Mouse (Mus musculus) hindbrain, embryonic 14.5 days (tissue): Measurements from ENCODE around the gene Tmem56. TPM values are rescaled to one million over a fixed set of nuclear protein-coding genes. Genes with fewer than 3 reads are reported as not detected.
A peak's percentile ranks its signal among the peaks of the same experiment; 100 is the strongest.

Experiments
- ATAC-seq: fragments of 200-750 bp; cut with Nextera tagmentation; 2 replicates; pipeline ENCODE4 v1.8.0; 2017; ENCODE audit warnings: moderate number of reproducible peaks, mild to moderate bottlenecking, moderate TSS enrichment, moderate library complexity; ENCODE audit not compliant: low FRiP score
- DNase-seq: peaks from one replicate; pipeline ENCODE4 v3.0.0-alpha.2; 2015; ENCODE audit warnings: low spot score
- H3K27ac ChIP-seq: fragments of 300-500 bp; sonication (generic); 2 replicates; pipeline ENCODE4 v1.5.1; 2014; ENCODE audit warnings: mild to moderate bottlenecking, moderate library complexity
- H3K27me3 ChIP-seq: fragments of 300-500 bp; sonication (generic); 2 replicates; pipeline ENCODE4 v1.6.1; 2014; ENCODE audit warnings: mild to moderate bottlenecking, low read length, mixed read lengths; ENCODE audit not compliant: control insufficient read depth, insufficient read depth
- H3K36me3 ChIP-seq: fragments of 300-500 bp; sonication (generic); replicated peaks from 2 replicates; pipeline ENCODE4 v1.6.1; 2014; ENCODE audit not compliant: control insufficient read depth, insufficient read depth
- H3K4me1 ChIP-seq: fragments of 300-500 bp; sonication (generic); replicated peaks from 2 replicates; pipeline ENCODE4 v1.6.1; 2014; ENCODE audit warnings: antibody characterized with exemption, low read length, mixed read lengths; ENCODE audit not compliant: control insufficient read depth, insufficient read depth
- H3K4me2 ChIP-seq: fragments of 300-500 bp; sonication (generic); replicated peaks from 2 replicates; pipeline ENCODE4 v1.6.1; 2014; ENCODE audit warnings: mild to moderate bottlenecking, moderate library complexity
- H3K4me3 ChIP-seq: fragments of 300-500 bp; sonication (generic); replicated peaks from 2 replicates; pipeline ENCODE4 v1.5.1; 2014; ENCODE audit warnings: mild to moderate bottlenecking, low read length
- H3K9ac ChIP-seq: fragments of 300-500 bp; sonication (generic); 2 replicates; pipeline ENCODE4 v1.6.1; 2014
- H3K9me3 ChIP-seq: fragments of 300-500 bp; sonication (generic); 2 replicates; pipeline ENCODE4 v1.6.1; 2016; ENCODE audit warnings: low read length; ENCODE audit not compliant: control insufficient read depth
- WGBS: fragments of 180-500 bp; shearing (Covaris S2); extraction: QIAGEN DNeasy Blood & Tissue Kit; methylation state at CpG from one replicate; pipeline ENCODE4 v1.1.7; 2014; 5-methylcytosine and 5-hydroxymethylcytosine counted together
- polyA plus RNA-seq: library from polyadenylated mRNA; unstranded; fragments of >200 nt; fragmentation: Nextera tagmentation; extraction: Ambion mirVana; gene quantifications from 2 replicates; pipeline ENCODE4 v1.2.1, GENCODE M21; 2014

The Tmem56 gene
- polyA plus RNA-seq, 1 experiment from 2014 or later: 4.3 TPM

DNA sequence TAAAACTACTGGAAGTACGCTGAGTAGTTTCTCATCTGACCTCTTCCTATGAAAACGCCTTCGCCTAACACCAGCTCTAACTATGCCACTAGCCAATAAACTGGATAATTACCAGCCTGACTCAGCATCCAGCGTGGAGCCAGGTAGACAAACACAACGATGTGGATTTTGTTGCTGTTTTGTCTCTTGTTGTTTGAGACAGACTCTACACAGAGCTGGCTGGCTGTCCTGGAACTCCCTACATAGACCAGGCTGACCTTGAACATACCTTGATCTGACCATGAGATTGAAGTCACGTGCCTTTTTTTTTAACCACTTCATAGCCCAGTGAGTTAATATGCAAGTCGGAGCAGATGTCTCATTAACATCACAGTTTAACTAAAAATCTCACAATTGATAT is 27.4 kb downstream of the Tmem56 start:
- DNase-seq: no peak
- Histone ChIP-seq H3K36me3 (no peaks in the 10 kb centered on the region), H3K27ac (no peak overlapping the region), H3K4me2 (no peak overlapping the region), H3K9me3 (no peaks in the 10 kb centered on the region), H3K4me1 (no peaks in the 10 kb centered on the region), H3K9ac (no peak overlapping the region), H3K27me3 (peaks cover 8% of the 10 kb centered on the region), H3K4me3 (no peak overlapping the region)
- 93% methylated on average over 7 of the region's 7 CpGs for WGBS
- ATAC-seq: no peak

DNA sequence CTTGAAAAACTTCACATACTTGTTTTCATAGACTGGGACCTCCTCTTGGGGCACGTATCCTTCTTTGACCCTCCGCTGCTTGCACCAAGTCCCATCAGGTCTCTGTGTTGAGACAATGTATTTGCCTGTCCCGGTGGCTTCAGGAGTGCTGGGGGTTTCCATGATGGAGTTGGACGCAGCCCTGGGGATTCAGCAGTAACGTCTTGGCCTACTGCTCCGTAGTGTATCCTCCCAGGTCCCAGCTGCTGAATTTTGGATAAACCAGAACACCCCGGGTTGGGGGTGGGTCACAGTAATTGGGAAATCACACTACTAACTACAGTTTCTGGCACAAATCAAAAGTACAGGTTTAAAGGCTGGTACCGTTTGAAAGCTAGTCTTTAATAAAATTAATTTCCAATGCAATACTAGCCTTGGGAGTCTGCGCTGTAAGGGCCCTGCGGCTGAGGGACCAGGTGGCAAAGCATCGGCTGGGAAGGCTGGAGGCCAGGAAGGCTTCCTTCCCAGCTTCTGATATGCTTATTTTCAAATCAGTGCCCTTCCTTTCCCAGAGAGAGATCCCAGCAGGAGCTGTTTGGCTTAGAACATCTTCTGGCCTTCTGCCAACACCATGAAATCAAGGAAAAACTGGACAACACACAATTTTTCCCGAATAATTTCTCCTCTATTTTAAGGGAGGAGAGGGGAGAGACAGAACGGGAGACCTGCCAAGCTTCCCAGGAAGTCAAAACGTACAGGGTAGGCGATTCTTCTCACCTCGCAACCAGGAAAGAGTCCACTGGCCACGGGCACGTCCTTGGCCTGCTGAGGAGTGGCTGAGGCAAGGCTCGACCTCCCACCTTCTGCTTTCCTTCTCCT is 32.1 kb downstream of the Tmem56 start:
- Histone ChIP-seq H3K27ac (no peak overlapping the region), H3K9me3 (no peaks in the 10 kb centered on the region), H3K9ac (no peak overlapping the region), H3K27me3 (no peaks in the 10 kb centered on the region), H3K4me3 (no peak overlapping the region), H3K4me2 (no peak overlapping the region), H3K36me3 (no peaks in the 10 kb centered on the region), H3K4me1 (no peaks in the 10 kb centered on the region)
- no peak for ATAC-seq
- WGBS: 64% methylated on average over 19 of the region's 19 CpGs
- peak; percentile 38 for DNase-seq

DNA sequence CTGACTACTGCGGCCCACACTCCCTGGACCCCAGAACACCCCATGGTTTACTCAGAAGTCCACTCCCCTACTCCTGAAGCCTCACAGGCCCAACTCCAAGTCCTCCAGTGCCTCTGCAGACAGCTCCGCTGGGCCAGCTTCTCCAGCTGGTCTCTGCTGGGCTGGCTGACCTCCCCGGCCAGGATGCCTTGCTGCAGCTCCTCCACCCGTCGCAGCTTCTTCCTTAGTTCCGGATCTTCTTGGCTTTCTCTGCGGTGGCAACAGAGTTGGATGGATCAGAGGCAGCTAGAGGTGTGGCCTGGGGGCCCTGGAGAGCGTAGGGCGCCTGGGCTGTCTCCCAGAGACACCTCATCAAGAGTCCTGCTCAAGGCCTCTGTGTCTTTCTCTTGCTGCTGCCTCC is 32.9 kb downstream of the Tmem56 start:
- H3K4me3 ChIP-seq: no peak overlapping the region
- ATAC-seq (no peak), DNase-seq (no peak)
- H3K27ac ChIP-seq: no peak overlapping the region
- H3K4me2 ChIP-seq: no peak overlapping the region
- H3K4me1 ChIP-seq: no peaks in the 10 kb centered on the region
- 90% methylated on average over 9 of the region's 9 CpGs for WGBS
- no peaks in the 10 kb centered on the region for H3K27me3 ChIP-seq
- H3K9me3 ChIP-seq: no peaks in the 10 kb centered on the region
- H3K9ac ChIP-seq: no peak overlapping the region
- no peaks in the 10 kb centered on the region for H3K36me3 ChIP-seq

DNA sequence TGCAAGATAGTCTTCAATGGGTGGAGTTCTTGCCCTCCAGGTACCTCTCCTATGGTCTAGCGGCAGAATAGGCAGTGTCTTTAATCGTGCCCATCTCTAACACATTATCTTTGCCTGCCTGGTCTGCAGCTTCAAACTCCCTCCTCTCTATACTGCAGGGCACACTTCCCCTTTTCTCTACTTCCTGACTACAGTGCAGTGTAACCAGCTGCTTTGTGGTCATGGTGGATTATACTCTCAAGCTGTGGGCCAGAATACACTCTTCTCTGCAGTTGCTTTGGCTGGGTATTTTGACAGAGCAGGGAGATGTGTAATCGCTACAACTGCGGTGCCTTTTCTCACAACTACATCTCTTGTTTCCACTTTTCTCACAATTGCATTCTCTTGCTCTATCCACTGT is 40.0 kb downstream of the Tmem56 start:
- Histone ChIP-seq H3K36me3 (no peaks in the 10 kb centered on the region), H3K27ac (no peak overlapping the region), H3K4me2 (no peak overlapping the region), H3K9me3 (no peaks in the 10 kb centered on the region), H3K4me3 (no peak overlapping the region), H3K9ac (no peak overlapping the region), H3K4me1 (peaks cover 3% of the 10 kb centered on the region; the same call in 1 of the 2 replicates), H3K27me3 (no peaks in the 10 kb centered on the region)
- WGBS: 84% methylated on average over 4 of the region's 4 CpGs
- no peak for DNase-seq
- no peak for ATAC-seq

DNA sequence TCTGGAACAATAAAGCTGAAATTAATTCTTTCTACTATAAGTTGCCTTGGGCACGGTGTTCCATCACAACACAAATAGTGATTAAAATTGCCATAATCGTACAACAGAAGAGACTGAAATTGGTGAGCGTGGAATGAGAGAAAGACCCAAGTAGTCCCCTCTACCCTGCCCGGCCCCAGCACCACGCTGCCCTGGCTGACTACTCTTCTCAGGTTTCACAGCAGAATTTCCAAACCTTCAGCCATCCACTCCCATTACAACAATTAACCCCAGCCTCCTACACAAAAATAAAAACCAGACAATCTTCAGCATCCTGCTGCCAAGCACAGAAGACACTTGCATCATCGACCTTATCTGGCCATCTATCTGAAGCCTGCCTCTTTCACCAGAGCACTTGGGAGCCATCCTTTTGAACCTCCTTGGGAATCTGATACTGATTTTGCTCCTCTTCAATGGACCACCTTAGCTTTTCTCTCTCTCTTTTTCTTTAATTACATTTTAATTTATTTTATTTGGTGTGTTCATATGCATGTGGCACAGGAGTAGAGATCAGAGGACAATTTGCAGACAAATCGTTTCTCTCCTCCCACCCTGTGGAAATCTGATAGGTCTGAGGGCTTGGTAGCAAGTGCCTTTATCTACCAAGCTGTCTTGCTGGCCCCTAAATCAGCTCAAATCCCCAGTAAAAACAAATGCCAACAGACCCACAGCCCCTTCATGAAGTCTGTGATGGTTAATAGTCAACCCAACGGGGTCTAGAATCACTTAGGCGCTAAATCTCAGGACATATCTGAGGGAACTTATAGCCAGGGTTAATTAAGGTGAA is 40.6 kb downstream of the Tmem56 start:
- H3K4me1 ChIP-seq: peaks cover 3% of the 10 kb centered on the region; the same call in 1 of the 2 replicates
- no peak for ATAC-seq
- DNase-seq: no peak
- WGBS: 74% methylated on average over 9 of the region's 9 CpGs
- H3K4me2 ChIP-seq: no peak overlapping the region
- H3K27me3 ChIP-seq: no peaks in the 10 kb centered on the region
- H3K27ac ChIP-seq: no peak overlapping the region
- no peaks in the 10 kb centered on the region for H3K36me3 ChIP-seq
- no peak overlapping the region for H3K9ac ChIP-seq
- no peak overlapping the region for H3K4me3 ChIP-seq
- H3K9me3 ChIP-seq: no peaks in the 10 kb centered on the region

DNA sequence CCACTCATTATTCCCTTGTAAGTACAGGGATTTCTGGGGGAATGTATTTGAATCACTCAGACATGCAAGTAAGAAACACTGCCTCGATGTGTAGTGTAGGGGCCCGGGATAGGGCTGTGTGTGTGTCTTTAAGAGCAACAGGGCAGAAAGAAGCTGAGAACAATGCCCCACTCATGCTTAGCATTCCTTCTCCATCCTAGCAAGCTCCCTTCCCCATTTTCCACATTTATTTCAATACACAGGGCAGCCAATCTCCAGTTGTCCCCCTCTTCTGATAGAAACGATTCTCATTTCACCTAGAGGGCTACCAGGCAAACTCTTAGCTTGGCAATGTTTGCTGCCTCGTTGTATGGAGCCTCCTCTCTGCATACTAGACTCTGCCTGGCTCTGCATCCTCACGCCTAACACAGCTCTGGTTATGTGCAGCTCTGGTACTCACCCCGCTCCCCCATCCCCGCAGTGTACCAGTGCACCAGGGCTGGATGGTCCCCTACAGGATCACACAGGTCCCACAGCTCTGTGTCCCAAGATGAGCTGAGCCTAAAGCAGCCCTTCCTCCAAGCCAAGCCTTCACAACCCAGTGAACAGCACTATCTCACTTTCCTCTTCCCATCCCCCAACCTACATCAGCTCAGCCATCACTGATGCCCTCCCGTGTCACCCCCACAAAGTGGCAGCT is 42.4 kb downstream of the Tmem56 start:
- DNase-seq (no peak), ATAC-seq (peak; percentile 76; the same call in 1 of the 2 replicates)
- peaks cover 3% of the 10 kb centered on the region; the same call in 1 of the 2 replicates for H3K4me1 ChIP-seq
- no peak overlapping the region for H3K4me3 ChIP-seq
- H3K9me3 ChIP-seq: no peaks in the 10 kb centered on the region
- WGBS: 24% methylated on average over 8 of the region's 8 CpGs
- 0 out of 2 replicates have a peak overlapping the region, but pooled peaks have one; percentile 5 for H3K4me2 ChIP-seq
- no peaks in the 10 kb centered on the region for H3K27me3 ChIP-seq
- H3K9ac ChIP-seq: no peak overlapping the region
- H3K36me3 ChIP-seq: no peaks in the 10 kb centered on the region
- peak overlapping the region; percentile 34; the same call in 1 of the 2 replicates for H3K27ac ChIP-seq

DNA sequence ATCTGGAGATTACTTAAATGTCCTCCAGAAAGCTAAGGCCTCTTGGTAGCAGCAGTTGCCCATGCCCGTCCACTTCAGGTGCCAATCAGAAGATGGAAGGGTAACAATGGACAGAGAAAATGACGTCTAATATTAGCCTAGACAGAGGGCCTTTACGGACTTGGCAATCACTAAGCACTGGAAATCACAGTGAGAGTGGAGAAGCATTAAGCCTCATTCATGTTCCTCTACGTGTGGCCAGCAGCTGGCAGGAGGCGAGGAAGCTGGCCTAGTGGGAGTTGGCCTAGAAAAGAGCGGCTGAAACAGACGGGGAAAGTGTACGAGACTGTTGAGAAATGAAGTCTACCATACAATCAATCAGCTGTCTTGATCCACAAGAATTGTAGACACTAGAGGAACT is 43.8 kb downstream of the Tmem56 start:
- H3K27me3 ChIP-seq: no peaks in the 10 kb centered on the region
- no peak overlapping the region for H3K9ac ChIP-seq
- no peak overlapping the region for H3K27ac ChIP-seq
- DNase-seq (no peak), ATAC-seq (no peak)
- H3K4me1 ChIP-seq: peaks cover 3% of the 10 kb centered on the region; the same call in 1 of the 2 replicates
- no peak overlapping the region for H3K4me3 ChIP-seq
- no peaks in the 10 kb centered on the region for H3K36me3 ChIP-seq
- no peak overlapping the region for H3K4me2 ChIP-seq
- no peaks in the 10 kb centered on the region for H3K9me3 ChIP-seq
- 51% methylated on average over 8 of the region's 8 CpGs for WGBS

DNA sequence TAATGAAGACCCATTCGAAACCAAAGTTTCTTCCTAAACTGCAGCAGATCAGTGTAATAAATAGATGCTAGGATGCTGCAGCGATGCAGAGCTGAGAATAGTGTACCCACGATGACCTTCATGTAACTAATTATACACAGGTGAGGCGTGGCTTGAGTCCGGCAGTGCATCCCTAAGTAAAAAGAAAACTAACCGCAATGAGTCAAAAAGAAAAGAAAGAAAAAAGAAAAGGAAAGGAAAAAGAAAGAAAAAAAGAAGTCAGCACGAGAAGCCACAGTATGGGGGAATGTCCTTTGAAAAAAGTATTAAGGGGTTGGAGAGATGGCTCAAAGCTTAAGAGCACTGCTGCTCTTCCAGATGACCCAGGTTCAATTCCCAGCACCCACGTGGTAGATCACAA is 58.1 kb downstream of the Tmem56 start:
- no peaks in the 10 kb centered on the region for H3K36me3 ChIP-seq
- no peak for DNase-seq
- ATAC-seq: no peak
- H3K4me1 ChIP-seq: no peaks in the 10 kb centered on the region
- WGBS: 87% methylated on average over 8 of the region's 8 CpGs
- H3K9ac ChIP-seq: no peak overlapping the region
- H3K4me2 ChIP-seq: no peak overlapping the region
- no peaks in the 10 kb centered on the region for H3K27me3 ChIP-seq
- no peaks in the 10 kb centered on the region for H3K9me3 ChIP-seq
- no peak overlapping the region for H3K27ac ChIP-seq
- no peak overlapping the region for H3K4me3 ChIP-seq

DNA sequence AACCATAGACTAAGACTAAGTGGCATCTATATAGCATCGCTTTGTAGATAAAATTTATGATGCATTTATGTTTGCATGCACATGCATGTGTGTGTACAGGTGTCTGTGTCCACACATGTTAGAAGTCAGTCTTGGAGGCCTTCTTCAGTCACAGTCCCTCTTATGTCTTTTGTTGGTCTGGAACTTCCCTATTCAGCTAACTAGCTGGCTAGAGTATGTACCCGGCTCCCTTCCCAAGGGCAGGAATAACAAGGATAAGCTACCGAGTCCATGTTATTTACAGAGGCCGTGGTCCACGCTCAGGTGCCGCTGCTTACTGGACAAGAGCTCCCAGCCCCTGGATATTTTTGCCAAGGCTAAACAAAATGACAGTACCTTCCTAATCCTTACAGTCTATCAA is 58.7 kb downstream of the Tmem56 start:
- H3K36me3 ChIP-seq: no peaks in the 10 kb centered on the region
- H3K4me3 ChIP-seq: no peak overlapping the region
- no peak overlapping the region for H3K9ac ChIP-seq
- H3K27ac ChIP-seq: no peak overlapping the region
- no peaks in the 10 kb centered on the region for H3K4me1 ChIP-seq
- 94% methylated on average over 6 of the region's 6 CpGs for WGBS
- H3K4me2 ChIP-seq: no peak overlapping the region
- no peaks in the 10 kb centered on the region for H3K27me3 ChIP-seq
- ATAC-seq (no peak), DNase-seq (no peak)
- no peaks in the 10 kb centered on the region for H3K9me3 ChIP-seq
